Mouse (Mus musculus): ENCODE measurements around the gene Lysmd4.
"Not testable (repeated sequence)": the region's sequence is repeated elsewhere in the genome, so short reads cannot be mapped to it uniquely, and the experiment has no call there.

The Lysmd4 gene

GRCm38 (mm10) chr7:67230640-67231140 is 8.3 kb downstream of the Lysmd4 start:
- no peak for DNase-seq (ENCODE audit: low read depth)

- DNase-seq (ENCODE audit: low read depth): no peak
These were observed 10.2 kb downstream of the Lysmd4 start for GRCm38 (mm10) chr7:67232504-67232903.

GRCm38 (mm10) chr7:67234797-67235196 is 12.5 kb downstream of the Lysmd4 start:
- DNase-seq (ENCODE audit: low read depth): no peak

GRCm38 (mm10) chr7:67236351-67236750 is 14.0 kb downstream of the Lysmd4 start:
- DNase-seq (ENCODE audit: low read depth): no peak

GRCm38 (mm10) chr7:67237752-67238151 is 15.4 kb downstream of the Lysmd4 start:
- no peak for DNase-seq (ENCODE audit: low read depth)

GRCm38 (mm10) chr7:67241969-67242368 is 19.6 kb downstream of the Lysmd4 start:
- DNase-seq (ENCODE audit: low read depth): no peak

GRCm38 (mm10) chr7:67243121-67243893 is 21.0 kb downstream of the Lysmd4 start:
- no peak for DNase-seq (ENCODE audit: low read depth)

- peak; percentile 42 for DNase-seq (ENCODE audit: low read depth)
These were observed 21.5 kb downstream of the Lysmd4 start for GRCm38 (mm10) chr7:67243894-67244282.

- no peak for DNase-seq (ENCODE audit: low read depth)
These were observed 22.9 kb downstream of the Lysmd4 start for GRCm38 (mm10) chr7:67245255-67245654.

GRCm38 (mm10) chr7:67246067-67246466 is 23.7 kb downstream of the Lysmd4 start:
- DNase-seq (ENCODE audit: low read depth): no peak

GRCm38 (mm10) chr7:67259828-67260563 is 37.7 kb downstream of the Lysmd4 start:
- DNase-seq (ENCODE audit: low read depth): peak; percentile 59

- not testable (repeated sequence) for DNase-seq (ENCODE audit: low read depth)
These were observed 48.1 kb downstream of the Lysmd4 start for GRCm38 (mm10) chr7:67270447-67270846.

GRCm38 (mm10) chr7:67283581-67283980 is 61.2 kb downstream of the Lysmd4 start:
- no peak for DNase-seq (ENCODE audit: low read depth)

- DNase-seq (ENCODE audit: low read depth): no peak
These were observed 65.1 kb downstream of the Lysmd4 start for GRCm38 (mm10) chr7:67287456-67287855.

GRCm38 (mm10) chr7:67291356-67291755 is 69.0 kb downstream of the Lysmd4 start:
- no peak for DNase-seq (ENCODE audit: low read depth)

GRCm38 (mm10) chr7:67296419-67296818 is 74.1 kb downstream of the Lysmd4 start:
- no peak for DNase-seq (ENCODE audit: low read depth)

- no peak for DNase-seq (ENCODE audit: low read depth)
These were observed 82.6 kb downstream of the Lysmd4 start for GRCm38 (mm10) chr7:67304937-67305336.

- DNase-seq (ENCODE audit: low read depth): no peak
These were observed 84.7 kb downstream of the Lysmd4 start for GRCm38 (mm10) chr7:67307078-67307477.

GRCm38 (mm10) chr7:67308102-67308501 is 85.8 kb downstream of the Lysmd4 start:
- no peak for DNase-seq (ENCODE audit: low read depth)

- no peak for DNase-seq (ENCODE audit: low read depth)
These were observed 87.8 kb downstream of the Lysmd4 start for GRCm38 (mm10) chr7:67310151-67310550.

- DNase-seq (ENCODE audit: low read depth): no peak
These were observed 90.9 kb downstream of the Lysmd4 start for GRCm38 (mm10) chr7:67313200-67313599.

- DNase-seq (ENCODE audit: low read depth): no peak
These were observed 96.4 kb downstream of the Lysmd4 start for GRCm38 (mm10) chr7:67318697-67319096.

- no peak for DNase-seq (ENCODE audit: low read depth)
These were observed 98.0 kb downstream of the Lysmd4 start for GRCm38 (mm10) chr7:67320359-67320758.

Measured in c-Kit-positive CD71-negative TER-119-negative erythroid progenitor cells, embryonic 14.5 days (primary cell).